Mouse (Mus musculus) naive thymus-derived CD4-positive, alpha-beta T cell, adult 5 months (primary cell): ENCODE data around the gene Sept6. TPM values are rescaled to one million over a fixed set of nuclear protein-coding genes. Genes with fewer than 3 reads are reported as not detected.

Source experiments
- polyA plus RNA-seq: library from polyadenylated mRNA; unstranded; fragments of 100-300 nt; shearing (Covaris generic); gene quantifications from one replicate; pipeline ENCODE4 v1.2.1, GENCODE M21; 2017

Gene Sept6
- 141 TPM for polyA plus RNA-seq

GRCm38 (mm10) chrX:36991694-36992093, at the start of gene Sept6:
TSS of gene Sept6 (minus strand) at chrX:36991794.

DNA sequence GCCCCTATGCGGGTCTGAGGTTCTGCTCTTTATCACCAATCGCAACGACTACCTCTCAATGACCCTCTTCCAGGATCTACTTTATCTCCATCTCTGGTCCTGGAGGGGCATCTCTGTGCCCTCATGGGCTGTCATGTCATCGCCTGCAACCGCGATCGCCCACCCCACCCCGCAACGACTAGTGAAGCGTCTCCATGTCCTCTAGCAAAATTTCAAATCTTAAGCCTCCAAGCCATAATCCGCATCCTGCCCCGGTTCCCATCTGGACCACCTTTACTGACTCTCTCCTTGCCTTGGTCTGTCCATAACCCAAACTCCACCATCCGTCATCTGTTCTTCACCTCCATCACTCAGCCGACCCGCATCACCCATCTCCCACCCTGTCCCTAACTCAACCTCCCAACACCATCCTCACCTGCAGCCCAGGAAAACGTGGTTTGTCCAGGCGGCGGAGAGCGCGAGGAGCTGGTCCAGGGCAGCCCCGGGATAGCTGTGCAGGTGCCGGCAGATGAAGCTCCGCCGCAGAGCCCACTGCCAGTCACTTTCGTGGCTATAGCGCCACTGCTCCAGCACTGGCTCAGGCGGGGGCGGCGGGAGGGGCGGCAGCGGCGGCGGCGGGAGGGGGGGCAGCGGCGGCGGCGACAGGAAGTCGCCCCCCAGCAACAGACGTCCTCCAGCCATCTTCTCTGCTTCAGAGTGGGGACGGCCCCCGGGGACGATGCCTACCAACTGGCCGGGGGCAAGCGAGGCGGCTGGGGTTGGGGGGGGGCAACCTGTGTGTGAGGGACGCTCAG, 89.1 kb downstream of the Sept6 start, which contains the start of gene Nkrf:
Nkrf (minus strand) TSS at position 579 of the 794 bp plus-strand sequence.

DNA sequence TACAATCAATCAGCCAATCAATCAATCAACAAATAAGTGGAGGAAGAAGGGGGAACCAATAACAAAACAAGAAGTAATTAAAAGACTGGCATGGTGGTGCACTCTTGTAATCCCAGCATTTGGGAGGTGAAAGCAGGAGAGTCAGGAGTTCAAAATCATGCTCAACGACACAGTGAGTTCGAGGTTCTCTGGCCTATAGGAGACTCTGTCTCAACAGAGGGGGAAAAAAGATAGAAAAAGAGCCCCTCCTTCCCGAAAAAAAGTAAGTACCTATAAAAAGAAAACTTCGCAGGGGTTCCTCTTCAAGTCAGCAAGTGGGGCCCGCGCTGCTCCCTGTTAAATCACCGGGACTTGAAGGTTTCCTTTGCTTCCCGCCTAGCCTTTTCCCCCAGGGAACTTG, 117.8 kb downstream of the Sept6 start, which contains the start of the genes Ube2a and C330007P06Rik:
Ube2a (plus strand) TSS at position 136 of the 400 bp plus-strand sequence.
C330007P06Rik (minus strand) TSS at position 347 of the 400 bp plus-strand sequence.

Other genes starting within 250 kb of the Sept6 start
- not detected for gene Slc25a43, start 248.1 kb downstream of the Sept6 start, polyA plus RNA-seq
- gene Slc25a5, start 196.1 kb downstream of the Sept6 start, polyA plus RNA-seq, result 638 TPM
- gene Ube2a, start 117.9 kb downstream of the Sept6 start, polyA plus RNA-seq, result 159 TPM
- 22.3 TPM for gene C330007P06Rik, start 117.7 kb downstream of the Sept6 start, polyA plus RNA-seq
- 2.9 TPM for gene Nkrf, start 88.9 kb downstream of the Sept6 start, polyA plus RNA-seq
- not detected for gene Sowahd, start 57.1 kb upstream of the Sept6 start, polyA plus RNA-seq
- 514 TPM for gene Rpl39, start 93.6 kb upstream of the Sept6 start, polyA plus RNA-seq
- 13.0 TPM for gene Upf3b, start 118.5 kb upstream of the Sept6 start, polyA plus RNA-seq
- 16.9 TPM for gene Nkap, start 135.0 kb upstream of the Sept6 start, polyA plus RNA-seq
- not detected for gene Akap14, start 177.0 kb upstream of the Sept6 start, polyA plus RNA-seq
- gene Ndufa1, start 199.4 kb upstream of the Sept6 start, polyA plus RNA-seq, result 154 TPM
- 6.5 TPM for gene Rnf113a1, start 199.5 kb upstream of the Sept6 start, polyA plus RNA-seq
- gene Gm9, start 219.2 kb upstream of the Sept6 start, polyA plus RNA-seq, result not detected
- gene Rhox1, start 230.5 kb upstream of the Sept6 start, polyA plus RNA-seq, result not detected